Mouse (Mus musculus) MEL (cell line): Measurements from ENCODE around the gene Fam84a.

ENCODE experiments used
- BHLHE40 ChIP-seq: IDR thresholded peaks from 2 replicates; pipeline ENCODE4 v1.6.1; 2012; ENCODE audit warnings: low read depth, mild to moderate bottlenecking, inconsistent platforms, low read length, improper control_type of control experiment, borderline replicate concordance
- CTCF ChIP-seq, 3 experiments: IDR thresholded peaks in 2 of 3; conservative IDR thresholded peaks in 1 of 3; 2 replicates each; pipeline ENCODE4 v1.5.1; 2011 to 2012; ENCODE audit warnings: low read length in 3 of 3, low read depth in 2 of 3, mild to moderate bottlenecking in 2 of 3, improper control_type of control experiment in 1 of 3, inconsistent platforms in 1 of 3, mixed read lengths in 1 of 3, moderate library complexity in 1 of 3; ENCODE audit not compliant: control insufficient read depth in 1 of 3, insufficient read depth in 1 of 3, poor library complexity in 1 of 3, severe bottlenecking in 1 of 3
- E2F4 ChIP-seq: IDR thresholded peaks from 2 replicates; pipeline ENCODE4 v1.6.1; 2011; ENCODE audit warnings: low read depth, low read length, improper control_type of control experiment, borderline replicate concordance
- MAX ChIP-seq: IDR thresholded peaks from 2 replicates; pipeline ENCODE4 v1.6.1; 2011; ENCODE audit warnings: low read length, improper control_type of control experiment
- POLR2A ChIP-seq, 2 experiments: IDR thresholded peaks; 2 replicates each; pipeline ENCODE4 v1.6.1; 2011 to 2012; ENCODE audit warnings: low read length in 2 of 2, mild to moderate bottlenecking in 2 of 2, control low read depth in 1 of 2, improper control_type of control experiment in 1 of 2, low read depth in 1 of 2, moderate library complexity in 1 of 2; ENCODE audit not compliant: control insufficient read depth in 1 of 2, insufficient read depth in 1 of 2, poor library complexity in 1 of 2
- RAD21 ChIP-seq: IDR thresholded peaks from 2 replicates; pipeline ENCODE4 v1.6.1; 2011; ENCODE audit warnings: mild to moderate bottlenecking, low read depth, low read length, improper control_type of control experiment
- UBTF ChIP-seq: IDR thresholded peaks from 2 replicates; pipeline ENCODE4 v1.6.1; 2012; ENCODE audit warnings: low read depth, mild to moderate bottlenecking, inconsistent platforms, low read length, improper control_type of control experiment, moderate library complexity, borderline replicate concordance; ENCODE audit not compliant: insufficient read depth
- USF1 ChIP-seq: IDR thresholded peaks from 2 replicates; pipeline ENCODE4 v1.6.1; 2014; ENCODE audit warnings: low read depth, mild to moderate bottlenecking, inconsistent platforms, low read length, improper control_type of control experiment, moderate library complexity
- USF2 ChIP-seq, 2 experiments: IDR thresholded peaks; 2 replicates each; pipeline ENCODE4 v1.6.1; 2011 to 2012; ENCODE audit warnings: improper control_type of control experiment in 2 of 2, low read length in 2 of 2, borderline replicate concordance in 1 of 2, inconsistent platforms in 1 of 2, low read depth in 1 of 2, mild to moderate bottlenecking in 1 of 2; ENCODE audit not compliant: insufficient read depth in 1 of 2
- ZC3H11A ChIP-seq: IDR thresholded peaks from 2 replicates; pipeline ENCODE4 v1.6.1; 2012; ENCODE audit warnings: low read depth, mild to moderate bottlenecking, inconsistent platforms, low read length, improper control_type of control experiment

GRCm38 (mm10) chr12:14195479-14195878, 43.6 kb upstream of the Fam84a start:
- TF ChIP-seq CTCF (IDR thresholded peaks at IDR 0.05 in 2 of 3, conservative IDR thresholded peaks at IDR 0.05 in 1 of 3; ENCODE audit: control insufficient read depth in 1 of 3, insufficient read depth in 1 of 3, low read depth in 2 of 3, low read length in 3 of 3, poor library complexity in 1 of 3, severe bottlenecking in 1 of 3) (no peak), POLR2A (IDR thresholded peaks at IDR 0.05; ENCODE audit: control insufficient read depth in 1 of 2, insufficient read depth in 1 of 2, low read depth in 1 of 2, low read length in 2 of 2, poor library complexity in 1 of 2) (no peak), BHLHE40 (no peak), RAD21 (no peak), UBTF (no peak), E2F4 (no peak), MAX (no peak), USF2 (IDR thresholded peaks at IDR 0.05; ENCODE audit: borderline replicate concordance in 1 of 2, insufficient read depth in 1 of 2, low read depth in 1 of 2, low read length in 2 of 2) (no peak), ZC3H11A (no peak), USF1 (no peak)
